Mouse (Mus musculus) CH12.LX (cell line): ENCODE measurements around the gene Etv6. TPM values are rescaled to one million over a fixed set of nuclear protein-coding genes. Genes with fewer than 3 reads are reported as not detected.

ENCODE experiments used
- DNase-seq: peaks from one replicate; pipeline ENCODE4 v3.0.0-alpha.2; 2013; ENCODE audit errors: extremely low read depth
- H3K27ac ChIP-seq: 2 replicates; pipeline ENCODE4 v1.5.1; 2012; ENCODE audit warnings: low read depth, mild to moderate bottlenecking, control low read depth, moderate library complexity; ENCODE audit not compliant: insufficient read depth
- H3K27me3 ChIP-seq: replicated peaks from 2 replicates; pipeline ENCODE3; 2012; ENCODE audit warnings: inconsistent platforms
- H3K36me3 ChIP-seq, 2 experiments: replicated peaks in 1 of 2; 2 replicates each; pipeline versions ENCODE3 to v1.6.1; 2012; ENCODE audit warnings: inconsistent platforms in 1 of 2, low read length in 1 of 2, mild to moderate bottlenecking in 1 of 2, mixed read lengths in 1 of 2, moderate library complexity in 1 of 2; ENCODE audit not compliant: control insufficient read depth in 1 of 2, insufficient read depth in 1 of 2
- H3K4me1 ChIP-seq, 2 experiments: 2 replicates each; pipeline ENCODE4 v1.6.1; 2012; ENCODE audit warnings: inconsistent platforms in 1 of 2, moderate library complexity in 1 of 2; ENCODE audit not compliant: insufficient read depth in 2 of 2, control insufficient read depth in 1 of 2
- H3K4me2 ChIP-seq: 2 replicates; pipeline ENCODE4 v1.6.1; 2012; ENCODE audit warnings: low read depth, mild to moderate bottlenecking, control low read depth; ENCODE audit not compliant: poor library complexity, insufficient read depth, severe bottlenecking
- H3K4me3 ChIP-seq, 3 experiments: fragments of 150-350 bp in 1 of 3; sonication (generic) in 1 of 3; replicated peaks in 1 of 3; 2 replicates each; pipeline versions ENCODE3 to v1.5.1; 2011 to 2012; ENCODE audit warnings: low read depth in 2 of 3, low read length in 2 of 3, mild to moderate bottlenecking in 2 of 3, moderate library complexity in 2 of 3, control low read depth in 1 of 3, improper control_type of control experiment in 1 of 3, inconsistent platforms in 1 of 3, mixed read lengths in 1 of 3; ENCODE audit not compliant: poor library complexity in 1 of 3
- H3K79me2 ChIP-seq: replicated peaks from 2 replicates; pipeline ENCODE4 v1.6.1; 2012; ENCODE audit warnings: mild to moderate bottlenecking, moderate library complexity; ENCODE audit not compliant: control insufficient read depth, poor library complexity, insufficient read depth, severe bottlenecking; ENCODE audit errors: extremely low read depth
- H3K9ac ChIP-seq: 2 replicates; pipeline ENCODE4 v1.6.1; 2012; ENCODE audit warnings: low read depth, mild to moderate bottlenecking, control low read depth, moderate library complexity; ENCODE audit not compliant: insufficient read depth
- H3K9me3 ChIP-seq: replicated peaks from 2 replicates; pipeline ENCODE3; 2012; ENCODE audit warnings: low read length, inconsistent platforms, mixed read lengths
- BHLHE40 ChIP-seq: IDR thresholded peaks from 2 replicates; pipeline ENCODE4 v1.6.1; 2011; ENCODE audit warnings: mild to moderate bottlenecking, low read depth, low read length, improper control_type of control experiment
- CHD1 ChIP-seq: IDR thresholded peaks from 2 replicates; pipeline ENCODE4 v1.6.1; 2012; ENCODE audit warnings: low read depth, low read length, improper control_type of control experiment, inconsistent platforms
- CTCF ChIP-seq, 2 experiments: IDR thresholded peaks in 1 of 2; conservative IDR thresholded peaks in 1 of 2; 2 replicates each; pipeline ENCODE4 v1.5.1; 2011 to 2012; ENCODE audit warnings: low read depth in 2 of 2, low read length in 2 of 2, improper control_type of control experiment in 1 of 2, inconsistent platforms in 1 of 2, mild to moderate bottlenecking in 1 of 2, moderate library complexity in 1 of 2
- E2F4 ChIP-seq: IDR thresholded peaks from 2 replicates; pipeline ENCODE4 v1.6.1; 2011; ENCODE audit warnings: low read depth, low read length, improper control_type of control experiment; ENCODE audit not compliant: insufficient replicate concordance
- ETS1 ChIP-seq: conservative IDR thresholded peaks from 2 replicates; pipeline ENCODE4 v1.6.1; 2012; ENCODE audit warnings: low read depth, mild to moderate bottlenecking, inconsistent platforms, low read length, improper control_type of control experiment, moderate library complexity
- GABPA ChIP-seq: IDR thresholded peaks from 2 replicates; pipeline ENCODE4 v1.6.1; 2012; ENCODE audit warnings: low read depth, low read length, improper control_type of control experiment, inconsistent platforms; ENCODE audit not compliant: insufficient replicate concordance
- HCFC1 ChIP-seq: IDR thresholded peaks from 2 replicates; pipeline ENCODE4 v1.6.1; 2012; ENCODE audit warnings: low read depth, mild to moderate bottlenecking, inconsistent platforms, low read length, improper control_type of control experiment
- JUND ChIP-seq: conservative IDR thresholded peaks from 2 replicates; pipeline ENCODE4 v1.6.1; 2011; ENCODE audit warnings: low read depth, low read length, improper control_type of control experiment
- MAZ ChIP-seq: IDR thresholded peaks from 2 replicates; pipeline ENCODE4 v1.6.1; 2012; ENCODE audit warnings: low read depth, mild to moderate bottlenecking, inconsistent platforms, low read length, improper control_type of control experiment, moderate library complexity
- MYC ChIP-seq: IDR thresholded peaks from 2 replicates; pipeline ENCODE4 v1.6.1; 2011; ENCODE audit warnings: low read depth, mild to moderate bottlenecking, improper control_type of control experiment, low read length
- NELFE ChIP-seq: IDR thresholded peaks from 2 replicates; pipeline ENCODE4 v1.6.1; 2011; ENCODE audit warnings: low read depth, low read length, improper control_type of control experiment
- PAX5 ChIP-seq: IDR thresholded peaks from 2 replicates; pipeline ENCODE4 v1.6.1; 2012; ENCODE audit warnings: low read length, inconsistent platforms, mixed read lengths
- POLR2AphosphoS2 ChIP-seq: IDR thresholded peaks from 2 replicates; pipeline ENCODE4 v1.6.1; 2011; ENCODE audit warnings: low read depth, low read length, improper control_type of control experiment
- RCOR1 ChIP-seq: conservative IDR thresholded peaks from 2 replicates; pipeline ENCODE4 v1.6.1; 2012; ENCODE audit warnings: low read depth, mild to moderate bottlenecking, inconsistent platforms, low read length, improper control_type of control experiment
- TCF12 ChIP-seq: IDR thresholded peaks from 2 replicates; pipeline ENCODE4 v1.6.1; 2014; ENCODE audit warnings: low read depth, mild to moderate bottlenecking, inconsistent platforms, low read length, improper control_type of control experiment
- USF2 ChIP-seq: conservative IDR thresholded peaks from 2 replicates; pipeline ENCODE4 v1.6.1; 2011; ENCODE audit warnings: low read depth, low read length, improper control_type of control experiment
- ZC3H11A ChIP-seq: IDR thresholded peaks from 2 replicates; pipeline ENCODE4 v1.6.1; 2012; ENCODE audit warnings: low read depth, mild to moderate bottlenecking, inconsistent platforms, low read length, improper control_type of control experiment
- ZKSCAN1 ChIP-seq: IDR thresholded peaks from 2 replicates; pipeline ENCODE4 v1.6.1; 2012; ENCODE audit warnings: low read depth, inconsistent platforms, low read length, improper control_type of control experiment, borderline replicate concordance
- ZNF384 ChIP-seq: IDR thresholded peaks from 2 replicates; pipeline ENCODE4 v1.6.1; 2012; ENCODE audit warnings: low read depth, low read length, improper control_type of control experiment, inconsistent platforms
- dilution Hi-C: fragments of 300-500 bp; cut with MboI; formaldehyde crosslinking; loops from 2 replicates; pipeline ENCODE4 v1.14.3; 2020; ENCODE audit warnings: low sequenced_read_pairs; ENCODE audit not compliant: extremely low pct_unique_long_range_greater_than_20kb, extremely low pct_ligation_motif_present
- in situ Hi-C: fragments of 300-500 bp; cut with MboI; formaldehyde crosslinking; loops from 3 replicates; pipeline ENCODE4 v1.14.3; 2019; ENCODE audit warnings: low sequenced_read_pairs, low pct_ligation_motif_present, low pct_unique_long_range_greater_than_20kb, mixed read lengths
- polyA plus RNA-seq: library from polyadenylated mRNA; unstranded; fragments of >175 nt; gene quantifications from 2 replicates; pipeline ENCODE4 v1.2.1, GENCODE M21; 2012; ENCODE audit warnings: low read depth; ENCODE audit not compliant: insufficient read length
- total RNA-seq, 2 experiments: library from RNA; depleted of rRNA; stranded (reverse); fragments of 300-350 nt in 1 of 2; fragments of >200 nt in 1 of 2; gene quantifications; 2 replicates each; pipeline ENCODE4 v1.2.3; 2012 to 2014

The Etv6 gene
- total and polyA plus RNA-seq, 3 experiments: 7.6 to 29.5 (median 10.1) TPM

DNA sequence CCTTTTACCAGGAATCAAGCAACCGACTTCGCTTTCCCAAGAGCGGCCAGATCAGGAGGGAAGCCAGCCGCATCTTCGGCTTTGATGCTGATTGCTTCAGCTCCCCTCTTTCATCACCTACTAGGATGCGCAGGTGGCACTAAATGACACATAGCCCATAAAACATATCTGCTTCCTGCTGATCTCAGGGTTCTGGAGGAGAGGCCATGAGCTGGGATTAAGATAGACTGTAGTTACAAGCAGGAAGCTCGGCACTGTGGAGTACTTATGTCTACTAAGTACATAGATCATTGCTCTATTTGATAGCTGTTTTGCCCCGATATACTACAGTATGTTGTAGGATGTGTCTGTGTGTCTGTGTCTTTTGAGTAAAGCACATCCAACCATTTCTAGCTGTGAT is 68.0 kb downstream of the Etv6 start:
- H3K27ac ChIP-seq: no peak overlapping the region
- H3K4me3 ChIP-seq: no peak overlapping the region
- peaks cover under 1% of the 10 kb centered on the region for H3K9me3 ChIP-seq
- H3K36me3 ChIP-seq: peaks cover 3 to 89% of the 10 kb centered on the region in 2 experiments
- H3K27me3 ChIP-seq: no peaks in the 10 kb centered on the region
- no peak overlapping the region for H3K9ac ChIP-seq
- dilution Hi-C loops: no loop called here
- DNase-seq: no peak
- H3K4me1 ChIP-seq: peaks cover 0 to 31% of the 10 kb centered on the region in 2 experiments; a peak in 3 of 4 replicates
- in situ Hi-C loops: no loop called here
- H3K4me2 ChIP-seq: no peak overlapping the region
- no peaks in the 10 kb centered on the region; the same call in 1 of the 2 replicates for H3K79me2 ChIP-seq
- TF ChIP-seq NELFE (no peak), CHD1 (no peak), HCFC1 (no peak), JUND (no peak), MYC (no peak), ETS1 (no peak), MAZ (no peak), ZNF384 (no peak), POLR2AphosphoS2 (no peak), TCF12 (no peak), E2F4 (no peak)

DNA sequence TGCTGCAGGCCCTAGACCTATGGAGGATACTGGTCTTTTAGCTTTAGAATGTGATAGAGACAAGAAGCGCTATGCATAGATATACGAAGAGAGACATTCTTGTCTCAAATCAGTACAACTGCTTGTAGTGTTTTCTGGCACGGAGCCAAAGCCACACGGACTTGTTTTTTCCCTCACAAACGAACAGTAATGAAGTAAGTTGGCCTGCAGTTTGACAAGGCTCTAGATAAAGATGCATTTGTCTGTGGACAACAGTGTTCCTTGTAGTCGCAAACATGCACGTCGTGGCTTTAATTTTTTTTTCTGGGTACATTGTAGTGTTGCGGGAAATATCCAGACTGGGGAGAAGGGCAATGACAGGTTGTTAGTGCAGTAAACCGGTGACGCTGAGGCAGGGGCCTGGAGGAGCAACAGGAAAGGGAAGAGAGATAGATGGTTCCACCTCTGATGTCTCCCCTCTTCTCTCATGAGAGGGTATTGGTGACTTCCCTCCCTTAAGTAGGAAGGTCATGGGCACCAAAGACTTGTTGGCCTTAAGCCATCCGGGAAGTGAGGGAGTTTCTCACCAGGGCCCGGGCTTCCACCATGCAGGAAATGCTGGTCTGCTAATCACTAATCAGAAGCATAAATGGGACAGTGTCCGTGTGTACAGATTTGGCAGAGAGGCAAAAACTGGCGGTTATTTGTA is 70.2 kb downstream of the Etv6 start:
- peaks cover 0 to 31% of the 10 kb centered on the region in 2 experiments; a peak in 3 of 4 replicates for H3K4me1 ChIP-seq
- no peak overlapping the region for H3K4me2 ChIP-seq
- peaks cover 10 to 91% of the 10 kb centered on the region in 2 experiments for H3K36me3 ChIP-seq
- H3K27me3 ChIP-seq: no peaks in the 10 kb centered on the region
- no peak for DNase-seq
- H3K27ac ChIP-seq: no peak overlapping the region
- H3K79me2 ChIP-seq: no peaks in the 10 kb centered on the region; the same call in 1 of the 2 replicates
- no peak overlapping the region for H3K9ac ChIP-seq
- in situ Hi-C loops (no loop called here), dilution Hi-C loops (no loop called here)
- no peak overlapping the region for H3K4me3 ChIP-seq
- peaks cover 15% of the 10 kb centered on the region for H3K9me3 ChIP-seq
- no peak for TF ChIP-seq RCOR1
- TF ChIP-seq PAX5: no peak
- TF ChIP-seq ZC3H11A: no peak
- no peak for TF ChIP-seq USF2
- TF ChIP-seq CTCF (conservative IDR thresholded peaks at IDR 0.05 in 1 of 2, IDR thresholded peaks at IDR 0.05 in 1 of 2; ENCODE audit: low read depth in 2 of 2, low read length in 2 of 2): no peak
- no peak for TF ChIP-seq BHLHE40
- TF ChIP-seq GABPA: no peak
- TF ChIP-seq ZKSCAN1: no peak
- TF ChIP-seq CHD1: no peak
